In genomic region chrX:162949811-162950439, GRCm38 (mm10) we compare ENCODE assay signal across 9 mouse cellular contexts. TPM values are rescaled to one million over a fixed set of nuclear protein-coding genes. Genes with fewer than 3 reads are reported as not detected.
DNase-seq lines count a peak whose midpoint lies in the region; ATAC-seq lines count a peak whose summit lies in the region.
"Had no signal": no experiment of that assay in that cellular context is flagged by ENCODE, and none has a peak within 500 bp of the region (broad histone marks: within the 10 kb centered on the region; RNA-seq: fewer than 3 reads in every experiment).

No protein-coding gene starts in this region.

- no peak overlapping the region for H3K9ac ChIP-seq in neural tube, embryonic 11.5 days (ENCODE audit: low read length)
- H3K9ac ChIP-seq in midbrain, embryonic 13.5 days (replicated peaks), result no peak overlapping the region
- H3K9ac ChIP-seq: heart, embryonic 13.5 days had no signal

- H3K36me3 ChIP-seq in neural tube, embryonic 11.5 days (ENCODE audit: control insufficient read depth, insufficient read depth, low read length), result no peaks in the 10 kb centered on the region
- H3K36me3 ChIP-seq in midbrain, embryonic 13.5 days, result no peaks in the 10 kb centered on the region
- H3K36me3 ChIP-seq: heart, embryonic 13.5 days had no signal

- no peaks in the 10 kb centered on the region for H3K9me3 ChIP-seq in neural tube, embryonic 11.5 days (ENCODE audit: control insufficient read depth, low read length)
- no peaks in the 10 kb centered on the region for H3K9me3 ChIP-seq in midbrain, embryonic 13.5 days
- H3K9me3 ChIP-seq: heart, embryonic 13.5 days had no signal

- H3K4me2 ChIP-seq in neural tube, embryonic 11.5 days (ENCODE audit: low read depth), result no peak overlapping the region
- no peak overlapping the region for H3K4me2 ChIP-seq in midbrain, embryonic 13.5 days (replicated peaks)
- H3K4me2 ChIP-seq: heart, embryonic 13.5 days had no signal

- H3K27me3 ChIP-seq in neural tube, embryonic 11.5 days (ENCODE audit: control insufficient read depth, insufficient read depth, low read length), result no peaks in the 10 kb centered on the region
- 0 out of 2 replicates have a peak, but pooled peaks cover 2% of the 10 kb centered on the region for H3K27me3 ChIP-seq in midbrain, embryonic 13.5 days
- H3K27me3 ChIP-seq: heart, embryonic 13.5 days had no signal

- no peaks in the 10 kb centered on the region for H3K4me1 ChIP-seq in neural tube, embryonic 11.5 days (ENCODE audit: control insufficient read depth, insufficient read depth, low read length)
- H3K4me1 ChIP-seq in midbrain, embryonic 13.5 days (replicated peaks), result no peaks in the 10 kb centered on the region
- H3K4me1 ChIP-seq: heart, embryonic 13.5 days had no signal

- ATAC-seq in neural tube, embryonic 11.5 days (ENCODE audit: insufficient read depth, low FRiP score, low TSS enrichment), result no peak
- ATAC-seq in midbrain, embryonic 13.5 days, result peak; percentile 50; the same call in 1 of the 2 replicates

- peak; percentile 11 for DNase-seq in adrenal gland, adult 2 months
- DNase-seq in adrenal gland, adult 8-10 months, result no peak
- peak; percentile 17 for DNase-seq in neural tube, embryonic 11.5 days (ENCODE audit: low spot score)
- DNase-seq in neural tube, embryonic 10.5 days (ENCODE audit: extremely low spot score, low spot score), result no peak
- DNase-seq in embryo, embryonic 10.5 days (ENCODE audit: low spot score), result peak; percentile 65
- DNase-seq in layer of hippocampus, adult 18-20 months (ENCODE audit: low spot score in 2 of 2), result peak; percentile 16 to 72
- DNase-seq in natural killer cell, adult 2 months (ENCODE audit: low spot score in 2 of 2), result no peak

- 38% methylated on average over 3 of the region's 3 CpGs for WGBS in neural tube, embryonic 11.5 days
- 34% methylated on average over 3 of the region's 3 CpGs for WGBS in midbrain, embryonic 13.5 days

- no peak overlapping the region for H3K27ac ChIP-seq in neural tube, embryonic 11.5 days (ENCODE audit: low read depth, low read length)
- H3K27ac ChIP-seq in midbrain, embryonic 13.5 days, result no peak overlapping the region
- H3K27ac ChIP-seq: heart, embryonic 13.5 days had no signal

- no peak overlapping the region for H3K4me3 ChIP-seq in neural tube, embryonic 11.5 days (ENCODE audit: low read depth, low read length)
- no peak overlapping the region for H3K4me3 ChIP-seq in midbrain, embryonic 13.5 days (replicated peaks)
- H3K4me3 ChIP-seq: heart, embryonic 13.5 days had no signal

RNA-seq across cellular contexts. Expression of gene S100g, which starts 14.5 kb away (rescaled TPM):
- not detected for total RNA-seq in adrenal gland, adult 2 months (2021)
- not detected in 2 replicates for polyA plus RNA-seq in adrenal gland, adult 2 months (2012; rRNA removed)
- total RNA-seq in adrenal gland, adult 8-10 months (2022), result not detected
- polyA plus RNA-seq in neural tube, embryonic 11.5 days (2014; fragmentation: Nextera tagmentation; extraction: Ambion mirVana), result not detected in 2 replicates
- total RNA-seq in layer of hippocampus, adult 18-20 months (2021), result not detected
- polyA plus RNA-seq in midbrain, embryonic 13.5 days (2015; fragmentation: Nextera tagmentation; extraction: Ambion mirVana), result 0.48 TPM in 1 of 2 replicates, not detected in the other
- polyA plus RNA-seq: heart, embryonic 13.5 days had no signal

RNA-seq across cellular contexts. Expression of gene Ctps2, which starts 48.9 kb away (rescaled TPM):
- 10 to 100 TPM; 57.2 to 72.6 TPM for total RNA-seq in adrenal gland, adult 2 months (2021)
- polyA plus RNA-seq in adrenal gland, adult 2 months (2012; rRNA removed), result 5.3 and 8.5 TPM in 2 replicates
- 10 to 100 TPM; 68.1 to 84.6 (median 77.2) TPM for total RNA-seq in adrenal gland, adult 8-10 months (2022)
- polyA plus RNA-seq in neural tube, embryonic 11.5 days (2014; fragmentation: Nextera tagmentation; extraction: Ambion mirVana), result 79.2 and 91.3 TPM in 2 replicates
- total RNA-seq in layer of hippocampus, adult 18-20 months (2021), result 10 to 100 TPM; 52.7 to 55.2 TPM
- polyA plus RNA-seq in midbrain, embryonic 13.5 days (2015; fragmentation: Nextera tagmentation; extraction: Ambion mirVana), result 95.1 and 100 TPM in 2 replicates

Comparison
In these comparisons a context has a peak if more than half of its experiments do, and no peak if none do; other contexts are left out.
1. DNase-seq: peak in adrenal gland, adult 2 months (single experiment), neural tube, embryonic 11.5 days (single experiment), embryo, embryonic 10.5 days (single experiment) and layer of hippocampus, adult 18-20 months (2 of 2); none in adrenal gland, adult 8-10 months (single experiment), neural tube, embryonic 10.5 days (single experiment) and natural killer cell, adult 2 months (0 of 2).